Mouse (Mus musculus): ENCODE results near the gene Phgr1. TPM values are rescaled to one million over a fixed set of nuclear protein-coding genes. Genes with fewer than 3 reads are reported as not detected.
A peak's percentile ranks its signal among the peaks of the same experiment; 100 is the strongest.

The Phgr1 gene
- polyA plus RNA-seq, 1 experiment from 2014 or later, result not detected

GRCm38 (mm10) chr2:118774536-118774935, 2.0 kb downstream of the Phgr1 start:
- Histone ChIP-seq H3K4me1 (peaks cover 10% of the 10 kb centered on the region), H3K36me3 (no peaks in the 10 kb centered on the region)
- 84% methylated on average over 2 of the region's 2 CpGs for WGBS

GRCm38 (mm10) chr2:118775396-118775795, 2.8 kb downstream of the Phgr1 start:
- Histone ChIP-seq H3K36me3 (no peaks in the 10 kb centered on the region), H3K4me3 (no peak overlapping the region), H3K27ac (no peak overlapping the region), H3K9me3 (replicated peaks) (no peaks in the 10 kb centered on the region), H3K4me1 (peaks cover 17% of the 10 kb centered on the region), H3K27me3 (ENCODE audit: low read depth, poor library complexity, severe bottlenecking) (peaks cover 10% of the 10 kb centered on the region)
- no peak for DNase-seq (ENCODE audit: low spot score)
- 72% methylated on average over 1 of the region's 1 CpGs for WGBS

More at GRCm38 (mm10) chr2:118774536-118774935, 2.0 kb downstream of the Phgr1 start:
- no peak for DNase-seq (ENCODE audit: low spot score)
- Histone ChIP-seq H3K9me3 (replicated peaks) (no peaks in the 10 kb centered on the region), H3K27ac (no peak overlapping the region), H3K27me3 (ENCODE audit: low read depth, poor library complexity, severe bottlenecking) (peaks cover 4% of the 10 kb centered on the region; the same call in 1 of the 2 replicates), H3K4me3 (no peak overlapping the region)

GRCm38 (mm10) chr2:118775846-118776245, 3.3 kb downstream of the Phgr1 start:
- H3K4me3 ChIP-seq, result no peak overlapping the region
- no peaks in the 10 kb centered on the region for H3K9me3 ChIP-seq (replicated peaks)
- peaks cover 14% of the 10 kb centered on the region for H3K27me3 ChIP-seq (ENCODE audit: low read depth, poor library complexity, severe bottlenecking)
- H3K4me1 ChIP-seq, result peaks cover 17% of the 10 kb centered on the region
- no peak for DNase-seq (ENCODE audit: low spot score)
- no peak overlapping the region for H3K27ac ChIP-seq
- 61% methylated on average over 4 of the region's 4 CpGs for WGBS
- H3K36me3 ChIP-seq, result no peaks in the 10 kb centered on the region

GRCm38 (mm10) chr2:118776295-118776694, 3.7 kb downstream of the Phgr1 start:
- Histone ChIP-seq H3K4me3 (no peak overlapping the region), H3K27ac (no peak overlapping the region), H3K9me3 (replicated peaks) (no peaks in the 10 kb centered on the region), H3K27me3 (ENCODE audit: low read depth, poor library complexity, severe bottlenecking) (peaks cover 17% of the 10 kb centered on the region), H3K4me1 (peaks cover 17% of the 10 kb centered on the region), H3K36me3 (no peaks in the 10 kb centered on the region)
- WGBS, result 84% methylated on average over 2 of the region's 2 CpGs
- no peak for DNase-seq (ENCODE audit: low spot score)

GRCm38 (mm10) chr2:118778418-118778817, 5.8 kb downstream of the Phgr1 start:
- peaks cover 17% of the 10 kb centered on the region for H3K27me3 ChIP-seq (ENCODE audit: low read depth, poor library complexity, severe bottlenecking)
- H3K4me1 ChIP-seq, result peaks cover 17% of the 10 kb centered on the region
- no peak overlapping the region for H3K4me3 ChIP-seq
- 77% methylated on average over 4 of the region's 4 CpGs for WGBS
- no peaks in the 10 kb centered on the region for H3K36me3 ChIP-seq
- H3K9me3 ChIP-seq (replicated peaks), result no peaks in the 10 kb centered on the region
- H3K27ac ChIP-seq, result no peak overlapping the region
- no peak for DNase-seq (ENCODE audit: low spot score)

GRCm38 (mm10) chr2:118779065-118779464, 6.5 kb downstream of the Phgr1 start:
- Histone ChIP-seq H3K4me3 (peak overlapping the region; percentile 52), H3K36me3 (no peaks in the 10 kb centered on the region), H3K4me1 (peaks cover 17% of the 10 kb centered on the region), H3K27ac (0 out of 2 replicates have a peak overlapping the region, but pooled peaks have one; percentile 17), H3K27me3 (ENCODE audit: low read depth, poor library complexity, severe bottlenecking) (peaks cover 17% of the 10 kb centered on the region), H3K9me3 (replicated peaks) (no peaks in the 10 kb centered on the region)
- WGBS, result 8% methylated on average over 10 of the region's 10 CpGs
- DNase-seq (ENCODE audit: low spot score), result no peak

- no peaks in the 10 kb centered on the region for H3K9me3 ChIP-seq (replicated peaks)
- 14% methylated on average over 39 of the region's 39 CpGs for WGBS
- peaks cover 17% of the 10 kb centered on the region for H3K27me3 ChIP-seq (ENCODE audit: low read depth, poor library complexity, severe bottlenecking)
- peaks cover 17% of the 10 kb centered on the region for H3K4me1 ChIP-seq
- H3K27ac ChIP-seq, result 0 out of 2 replicates have a peak within 1 kb of the TSS, but pooled peaks have one; percentile 17
- no peaks in the 10 kb centered on the region for H3K36me3 ChIP-seq
- peak; percentile 98 for DNase-seq (ENCODE audit: low spot score)
- peak within 1 kb of the TSS; percentile 52 for H3K4me3 ChIP-seq
These were observed 7.2 kb downstream of the Phgr1 start, which contains the start of gene Disp2 for GRCm38 (mm10) chr2:118779504-118780480. Disp2 (plus strand) TSS chr2:118779719.

GRCm38 (mm10) chr2:118781115-118781514, 8.5 kb downstream of the Phgr1 start:
- no peak overlapping the region for H3K27ac ChIP-seq
- 60% methylated on average over 1 of the region's 1 CpGs for WGBS
- H3K27me3 ChIP-seq (ENCODE audit: low read depth, poor library complexity, severe bottlenecking), result peaks cover 17% of the 10 kb centered on the region
- H3K9me3 ChIP-seq (replicated peaks), result no peaks in the 10 kb centered on the region
- H3K4me3 ChIP-seq, result no peak overlapping the region
- peaks cover 15% of the 10 kb centered on the region for H3K4me1 ChIP-seq
- H3K36me3 ChIP-seq, result no peaks in the 10 kb centered on the region
- no peak for DNase-seq (ENCODE audit: low spot score)

GRCm38 (mm10) chr2:118782303-118782702, 9.7 kb downstream of the Phgr1 start:
- H3K9me3 ChIP-seq (replicated peaks), result no peaks in the 10 kb centered on the region
- no peak overlapping the region for H3K4me3 ChIP-seq
- WGBS, result 71% methylated on average over 4 of the region's 4 CpGs

GRCm38 (mm10) chr2:118783093-118783492, 10.5 kb downstream of the Phgr1 start:
- H3K27ac ChIP-seq, result no peak overlapping the region
- peaks cover 14% of the 10 kb centered on the region for H3K4me1 ChIP-seq
- H3K9me3 ChIP-seq (replicated peaks), result no peaks in the 10 kb centered on the region
- no peak for DNase-seq (ENCODE audit: low spot score)
- no peak overlapping the region for H3K4me3 ChIP-seq
- H3K36me3 ChIP-seq, result no peaks in the 10 kb centered on the region
- peaks cover 23% of the 10 kb centered on the region for H3K27me3 ChIP-seq (ENCODE audit: low read depth, poor library complexity, severe bottlenecking)
- 71% methylated on average over 5 of the region's 5 CpGs for WGBS

More at GRCm38 (mm10) chr2:118782303-118782702, 9.7 kb downstream of the Phgr1 start:
- no peak overlapping the region for H3K27ac ChIP-seq
- H3K4me1 ChIP-seq, result peaks cover 14% of the 10 kb centered on the region
- peaks cover 17% of the 10 kb centered on the region for H3K27me3 ChIP-seq (ENCODE audit: low read depth, poor library complexity, severe bottlenecking)
- no peaks in the 10 kb centered on the region for H3K36me3 ChIP-seq
- DNase-seq (ENCODE audit: low spot score), result no peak

- H3K4me3 ChIP-seq, result no peak overlapping the region
- 92% methylated on average over 7 of the region's 7 CpGs for WGBS
- no peak for DNase-seq (ENCODE audit: low spot score)
- peaks cover 14% of the 10 kb centered on the region for H3K4me1 ChIP-seq
- H3K27ac ChIP-seq, result no peak overlapping the region
- peaks cover 19% of the 10 kb centered on the region for H3K27me3 ChIP-seq (ENCODE audit: low read depth, poor library complexity, severe bottlenecking)
- no peaks in the 10 kb centered on the region for H3K36me3 ChIP-seq
- no peaks in the 10 kb centered on the region for H3K9me3 ChIP-seq (replicated peaks)
These were observed 11.1 kb downstream of the Phgr1 start for GRCm38 (mm10) chr2:118783663-118784062.

- Histone ChIP-seq H3K4me3 (no peak overlapping the region), H3K9me3 (replicated peaks) (no peaks in the 10 kb centered on the region), H3K4me1 (peaks cover 10% of the 10 kb centered on the region), H3K27me3 (ENCODE audit: low read depth, poor library complexity, severe bottlenecking) (peaks cover 31% of the 10 kb centered on the region), H3K36me3 (no peaks in the 10 kb centered on the region), H3K27ac (no peak overlapping the region)
- DNase-seq (ENCODE audit: low spot score), result no peak
- WGBS, result 82% methylated on average over 5 of the region's 5 CpGs
These were observed 14.0 kb downstream of the Phgr1 start for GRCm38 (mm10) chr2:118786525-118786924.

GRCm38 (mm10) chr2:118789501-118789900, 16.9 kb downstream of the Phgr1 start:
- 92% methylated on average over 11 of the region's 11 CpGs for WGBS
- Histone ChIP-seq H3K9me3 (replicated peaks) (no peaks in the 10 kb centered on the region), H3K4me3 (no peak overlapping the region), H3K27ac (no peak overlapping the region), H3K27me3 (ENCODE audit: low read depth, poor library complexity, severe bottlenecking) (peaks cover 39% of the 10 kb centered on the region), H3K4me1 (peaks cover 10% of the 10 kb centered on the region), H3K36me3 (no peaks in the 10 kb centered on the region)
- DNase-seq (ENCODE audit: low spot score), result no peak
